Mouse (Mus musculus): Measurements from ENCODE around the gene Prkcb. TPM values are rescaled to one million over a fixed set of nuclear protein-coding genes. Genes with fewer than 3 reads are reported as not detected.
"Not testable (repeated sequence)": the region's sequence is repeated elsewhere in the genome, so short reads cannot be mapped to it uniquely, and the experiment has no call there.

Prkcb gene
- 0.82 and 0.83 TPM in 2 replicates for polyA plus RNA-seq (2012; ENCODE audit: insufficient read depth, low replicate concordance)

DNA sequence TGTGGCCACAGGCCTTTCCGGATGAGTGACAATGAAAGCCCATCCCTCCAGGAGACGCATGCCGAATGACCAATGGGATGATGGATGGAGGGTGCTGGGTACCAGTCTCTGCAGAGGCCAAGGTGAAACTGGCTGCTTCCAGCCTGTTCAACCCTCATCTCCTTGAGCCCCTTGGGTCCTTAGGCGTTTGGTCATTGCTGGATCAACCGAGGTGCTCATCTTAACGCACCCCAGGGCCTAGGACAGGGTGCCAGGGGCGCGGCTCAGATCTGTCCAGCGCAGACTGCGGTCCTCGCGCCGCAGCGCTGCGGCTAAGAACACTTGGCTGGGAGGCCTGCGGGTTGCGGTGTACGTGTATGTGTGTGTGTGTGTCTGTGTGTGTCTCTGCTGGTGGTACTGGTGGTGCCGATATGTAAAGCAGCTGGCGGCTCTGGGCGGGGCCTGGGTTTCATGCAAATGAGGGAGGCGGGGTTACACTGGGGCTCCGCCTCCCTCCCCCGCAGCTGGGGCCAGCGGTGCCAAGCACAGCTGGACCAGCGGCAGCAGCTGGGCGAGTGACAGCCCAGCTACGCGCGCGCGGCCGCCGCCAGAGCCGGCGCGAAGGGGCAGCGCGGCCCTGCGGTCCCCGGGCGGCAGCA lies at the start of gene Prkcb:
Gene Prkcb, plus strand, starts transcription at position 147 of the 638 bp plus-strand sequence.
- H3K4me1 ChIP-seq: peaks cover 32% of the 10 kb centered on the region
- H3K9me3 ChIP-seq: no peaks in the 10 kb centered on the region
- no peak for TF ChIP-seq GATA1 (IDR thresholded peaks at IDR 0.05; ENCODE audit: borderline replicate concordance, low read length)
- TF ChIP-seq FLI1 (IDR thresholded peaks at IDR 0.05; ENCODE audit: low read length): no peak
- peak within 1 kb of the TSS; percentile 93 for H3K4me3 ChIP-seq (replicated peaks)
- H3K27me3 ChIP-seq (replicated peaks): peaks cover 63% of the 10 kb centered on the region
- H3K36me3 ChIP-seq (replicated peaks; ENCODE audit: low read length): no peaks in the 10 kb centered on the region

- TF ChIP-seq GATA1 (IDR thresholded peaks at IDR 0.05; ENCODE audit: borderline replicate concordance, low read length): no peak
- TF ChIP-seq FLI1 (IDR thresholded peaks at IDR 0.05; ENCODE audit: low read length): no peak
- Histone ChIP-seq H3K4me3 (replicated peaks) (no peak overlapping the region), H3K9me3 (0 out of 2 replicates have a peak, but pooled peaks cover 3% of the 10 kb centered on the region)
Measured at GRCm38 (mm10) chr7:122238939-122239338, 49.6 kb upstream of the Prkcb start.

GRCm38 (mm10) chr7:122240413-122241119 lies 48.0 kb upstream of the Prkcb start:
- Histone ChIP-seq H3K9me3 (0 out of 2 replicates have a peak, but pooled peaks cover 3% of the 10 kb centered on the region), H3K4me1 (no peaks in the 10 kb centered on the region), H3K36me3 (replicated peaks; ENCODE audit: low read length) (no peaks in the 10 kb centered on the region), H3K4me3 (replicated peaks) (no peak overlapping the region), H3K27me3 (replicated peaks) (peaks cover 3% of the 10 kb centered on the region)
- TF ChIP-seq GATA1 (IDR thresholded peaks at IDR 0.05; ENCODE audit: borderline replicate concordance, low read length) (no peak), FLI1 (IDR thresholded peaks at IDR 0.05; ENCODE audit: low read length) (no peak)

More at GRCm38 (mm10) chr7:122238939-122239338, 49.6 kb upstream of the Prkcb start:
- Histone ChIP-seq H3K27me3 (replicated peaks) (peaks cover 7% of the 10 kb centered on the region), H3K36me3 (replicated peaks; ENCODE audit: low read length) (no peaks in the 10 kb centered on the region), H3K4me1 (no peaks in the 10 kb centered on the region)

GRCm38 (mm10) chr7:122242260-122242659 lies 46.3 kb upstream of the Prkcb start:
- Histone ChIP-seq H3K36me3 (replicated peaks; ENCODE audit: low read length) (no peaks in the 10 kb centered on the region), H3K9me3 (0 out of 2 replicates have a peak, but pooled peaks cover 3% of the 10 kb centered on the region), H3K4me3 (replicated peaks) (no peak overlapping the region), H3K27me3 (replicated peaks) (peaks cover 6% of the 10 kb centered on the region), H3K4me1 (no peaks in the 10 kb centered on the region)
- no peak for TF ChIP-seq FLI1 (IDR thresholded peaks at IDR 0.05; ENCODE audit: low read length)
- no peak for TF ChIP-seq GATA1 (IDR thresholded peaks at IDR 0.05; ENCODE audit: borderline replicate concordance, low read length)

DNA sequence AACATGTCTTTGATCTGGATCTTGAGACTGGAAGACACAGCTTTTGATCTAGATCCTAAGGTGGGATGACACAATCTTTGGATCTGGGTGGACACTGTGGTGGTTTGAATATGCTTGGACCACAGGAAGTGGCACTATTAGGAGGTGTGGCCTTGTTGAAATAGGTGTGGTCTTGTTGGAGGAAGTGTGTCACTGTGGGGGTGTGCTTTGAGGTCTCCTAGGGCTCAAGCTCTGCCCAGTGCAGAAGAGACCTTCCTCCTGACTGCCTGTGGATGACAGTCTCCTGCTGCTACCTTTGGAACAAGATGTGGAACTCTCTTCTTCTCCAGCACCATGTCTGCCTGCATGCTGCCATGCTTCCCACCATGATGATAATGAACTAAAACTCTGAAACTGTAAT lies 45.8 kb upstream of the Prkcb start:
- not testable (repeated sequence) for H3K36me3 ChIP-seq (replicated peaks; ENCODE audit: low read length); H3K9me3 ChIP-seq; H3K27me3 ChIP-seq (replicated peaks); H3K4me3 ChIP-seq (replicated peaks); H3K4me1 ChIP-seq

- no peaks in the 10 kb centered on the region for H3K4me1 ChIP-seq
- H3K9me3 ChIP-seq: no peaks in the 10 kb centered on the region
- H3K27me3 ChIP-seq (replicated peaks): peaks cover 9% of the 10 kb centered on the region
- TF ChIP-seq FLI1 (IDR thresholded peaks at IDR 0.05; ENCODE audit: low read length) (no peak), GATA1 (IDR thresholded peaks at IDR 0.05; ENCODE audit: borderline replicate concordance, low read length) (no peak)
- no peak overlapping the region for H3K4me3 ChIP-seq (replicated peaks)
- H3K36me3 ChIP-seq (replicated peaks; ENCODE audit: low read length): no peaks in the 10 kb centered on the region
Measured at GRCm38 (mm10) chr7:122244166-122244565, 44.4 kb upstream of the Prkcb start.

GRCm38 (mm10) chr7:122244584-122244983 lies 44.0 kb upstream of the Prkcb start:
- no peaks in the 10 kb centered on the region for H3K4me1 ChIP-seq

DNA sequence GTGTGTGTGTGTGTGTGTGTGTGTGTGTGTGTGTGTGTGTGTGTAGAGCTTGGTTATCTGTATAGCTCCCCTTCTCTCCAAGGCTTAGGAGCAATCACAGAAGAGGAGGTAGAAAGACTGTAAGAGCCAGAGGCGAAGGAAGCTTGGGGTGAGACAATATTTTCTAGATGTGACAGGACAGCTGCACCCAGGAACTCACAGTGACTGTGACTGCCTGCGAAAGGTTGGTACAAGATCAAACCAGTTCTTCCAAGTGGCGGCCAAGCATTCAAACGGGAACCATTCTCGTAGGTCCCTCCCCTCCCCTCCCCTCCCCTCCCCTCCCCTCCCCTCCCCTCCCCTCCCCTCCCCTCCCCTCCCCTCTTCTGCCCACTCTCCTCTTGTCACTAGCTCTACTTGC lies 42.6 kb upstream of the Prkcb start:
- no peak overlapping the region for H3K4me3 ChIP-seq (replicated peaks)
- H3K4me1 ChIP-seq: no peaks in the 10 kb centered on the region
- H3K9me3 ChIP-seq: no peaks in the 10 kb centered on the region
- TF ChIP-seq GATA1 (IDR thresholded peaks at IDR 0.05; ENCODE audit: borderline replicate concordance, low read length) (no peak), FLI1 (IDR thresholded peaks at IDR 0.05; ENCODE audit: low read length) (no peak)
- peaks cover 9% of the 10 kb centered on the region for H3K27me3 ChIP-seq (replicated peaks)
- H3K36me3 ChIP-seq (replicated peaks; ENCODE audit: low read length): no peaks in the 10 kb centered on the region

More at GRCm38 (mm10) chr7:122244584-122244983, 44.0 kb upstream of the Prkcb start:
- H3K36me3 ChIP-seq (replicated peaks; ENCODE audit: low read length): no peaks in the 10 kb centered on the region
- no peaks in the 10 kb centered on the region for H3K9me3 ChIP-seq
- peaks cover 9% of the 10 kb centered on the region for H3K27me3 ChIP-seq (replicated peaks)
- no peak for TF ChIP-seq FLI1 (IDR thresholded peaks at IDR 0.05; ENCODE audit: low read length)
- TF ChIP-seq GATA1 (IDR thresholded peaks at IDR 0.05; ENCODE audit: borderline replicate concordance, low read length): no peak
- H3K4me3 ChIP-seq (replicated peaks): no peak overlapping the region

DNA sequence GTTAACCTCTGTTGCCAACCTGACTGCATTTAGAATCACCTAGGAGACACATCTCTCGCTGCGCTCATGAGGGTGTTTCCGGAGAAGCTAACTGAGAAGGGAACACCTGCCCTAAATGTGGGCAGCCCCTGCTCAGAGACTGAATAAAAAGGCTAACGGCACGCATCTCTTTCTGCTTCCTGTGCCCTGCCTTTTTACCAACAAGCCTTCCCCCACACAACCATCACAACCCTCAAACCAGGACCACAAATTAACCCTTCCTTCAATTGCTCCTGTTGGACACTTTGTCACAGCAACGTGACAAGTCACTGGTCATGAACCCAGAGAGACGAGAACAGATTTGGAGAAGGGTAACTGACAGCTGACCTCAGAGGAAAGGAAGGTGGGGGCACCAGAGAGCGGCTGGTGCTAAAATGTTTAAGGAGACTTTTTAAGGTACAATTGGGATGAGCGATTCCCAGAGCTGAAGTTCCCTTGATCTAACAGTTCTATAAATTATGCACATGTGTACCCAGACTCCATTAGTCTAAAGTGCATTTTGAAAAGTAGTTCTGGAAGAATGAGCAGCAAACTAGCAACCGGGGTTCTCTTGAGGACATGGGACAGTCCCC lies 41.2 kb upstream of the Prkcb start:
- no peak overlapping the region for H3K4me3 ChIP-seq (replicated peaks)
- peaks cover 10% of the 10 kb centered on the region for H3K4me1 ChIP-seq
- no peaks in the 10 kb centered on the region for H3K36me3 ChIP-seq (replicated peaks; ENCODE audit: low read length)
- no peaks in the 10 kb centered on the region for H3K9me3 ChIP-seq
- no peak for TF ChIP-seq FLI1 (IDR thresholded peaks at IDR 0.05; ENCODE audit: low read length)
- TF ChIP-seq GATA1 (IDR thresholded peaks at IDR 0.05; ENCODE audit: borderline replicate concordance, low read length): no peak
- peaks cover 9% of the 10 kb centered on the region for H3K27me3 ChIP-seq (replicated peaks)

DNA sequence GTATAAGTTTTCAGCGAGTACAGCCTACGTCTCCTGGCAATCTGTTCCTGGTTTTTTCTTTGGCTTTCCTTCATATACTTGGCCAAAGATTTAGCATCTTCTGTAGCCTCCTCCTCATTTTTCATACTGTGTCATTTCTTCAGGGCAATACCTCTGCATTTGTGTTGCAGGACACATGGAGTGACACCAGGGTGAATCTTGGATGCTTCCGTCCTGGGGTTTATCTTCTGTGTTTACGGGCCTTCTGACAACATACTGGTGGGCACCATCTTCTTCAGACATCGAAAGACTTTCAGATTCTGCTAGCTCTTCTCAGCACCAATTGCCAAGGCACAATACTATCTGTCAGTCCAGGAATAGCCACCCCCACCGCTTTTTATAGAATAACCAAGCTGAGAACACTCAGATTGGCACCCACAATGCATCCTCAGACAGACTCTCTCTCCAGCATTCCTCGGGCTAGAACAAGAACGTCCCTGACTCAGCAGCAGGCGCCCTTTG lies 39.2 kb upstream of the Prkcb start:
- H3K4me3 ChIP-seq (replicated peaks): no peak overlapping the region
- no peaks in the 10 kb centered on the region for H3K36me3 ChIP-seq (replicated peaks; ENCODE audit: low read length)
- H3K4me1 ChIP-seq: peaks cover 10% of the 10 kb centered on the region
- H3K9me3 ChIP-seq: no peaks in the 10 kb centered on the region
- TF ChIP-seq FLI1 (IDR thresholded peaks at IDR 0.05; ENCODE audit: low read length) (no peak), GATA1 (IDR thresholded peaks at IDR 0.05; ENCODE audit: borderline replicate concordance, low read length) (no peak)
- H3K27me3 ChIP-seq (replicated peaks): peaks cover 19% of the 10 kb centered on the region

Measured in megakaryocyte, embryonic 14.5 days (primary cell).